Mouse (Mus musculus) liver, embryonic 16.5 days (tissue): Measurements from ENCODE around the gene Pigp. TPM values are rescaled to one million over a fixed set of nuclear protein-coding genes. Genes with fewer than 3 reads are reported as not detected.

Source experiments
- ATAC-seq: fragments of 200-750 bp; cut with Nextera tagmentation; 2 replicates; pipeline ENCODE4 v1.8.0; 2017; ENCODE audit warnings: low read depth, mild to moderate bottlenecking, moderate number of reproducible peaks, moderate library complexity
- H3K27ac ChIP-seq: fragments of 300-500 bp; sonication (generic); 2 replicates; pipeline ENCODE4 v1.5.1; 2014; ENCODE audit warnings: mild to moderate bottlenecking, low read length
- H3K27me3 ChIP-seq: fragments of 300-500 bp; sonication (generic); 2 replicates; pipeline ENCODE4 v1.6.1; 2014; ENCODE audit warnings: low read depth, low read length, mixed read lengths; ENCODE audit not compliant: control insufficient read depth, insufficient read depth
- H3K36me3 ChIP-seq: fragments of 300-500 bp; sonication (generic); 2 replicates; pipeline ENCODE4 v1.6.1; 2014; ENCODE audit warnings: mild to moderate bottlenecking; ENCODE audit not compliant: control insufficient read depth, insufficient read depth
- H3K4me1 ChIP-seq: fragments of 300-500 bp; sonication (generic); 2 replicates; pipeline ENCODE4 v1.6.1; 2014; ENCODE audit warnings: low read depth, low read length, mixed read lengths; ENCODE audit not compliant: control insufficient read depth
- H3K4me2 ChIP-seq: fragments of 300-500 bp; sonication (generic); 2 replicates; pipeline ENCODE4 v1.6.1; 2014; ENCODE audit warnings: low read depth, low read length, mixed read lengths
- H3K4me3 ChIP-seq: fragments of 300-500 bp; sonication (generic); 2 replicates; pipeline ENCODE4 v1.5.1; 2014; ENCODE audit warnings: low read depth, mild to moderate bottlenecking, low read length
- H3K9ac ChIP-seq: fragments of 300-500 bp; sonication (generic); 2 replicates; pipeline ENCODE4 v1.6.1; 2014; ENCODE audit warnings: low read depth, low read length
- H3K9me3 ChIP-seq: fragments of 300-500 bp; sonication (generic); replicated peaks from 2 replicates; pipeline ENCODE4 v1.6.1; 2016; ENCODE audit warnings: low read length; ENCODE audit not compliant: control insufficient read depth
- WGBS: fragments of 180-500 bp; shearing (Covaris S2); extraction: QIAGEN DNeasy Blood & Tissue Kit; methylation state at CpG from one replicate; pipeline ENCODE4 v1.1.7; 2014; ENCODE audit not compliant: insufficient replicate concordance; 5-methylcytosine and 5-hydroxymethylcytosine counted together
- polyA plus RNA-seq: library from polyadenylated mRNA; unstranded; fragments of >200 nt; fragmentation: Nextera tagmentation; extraction: Ambion mirVana; gene quantifications from 2 replicates; pipeline ENCODE4 v1.2.1, GENCODE M21; 2015

The Pigp gene
- polyA plus RNA-seq, result 47.5 and 47.6 TPM in 2 replicates

- no peaks in the 10 kb centered on the region for H3K27me3 ChIP-seq
- no peaks in the 10 kb centered on the region for H3K9me3 ChIP-seq
- peaks cover 11% of the 10 kb centered on the region for H3K4me1 ChIP-seq
- peak within 1 kb of the TSS; percentile 85 for H3K27ac ChIP-seq
- no peaks in the 10 kb centered on the region for H3K36me3 ChIP-seq
- under 1% methylated on average over 43 of the region's 43 CpGs for whole genome bisulfite sequencing
- H3K4me2 ChIP-seq, result peak within 1 kb of the TSS; percentile 97
- ATAC-seq, result peak; percentile 53
- peak within 1 kb of the TSS; percentile 84 for H3K4me3 ChIP-seq
- peak within 1 kb of the TSS; percentile 79 for H3K9ac ChIP-seq
These were observed at the start of gene Pigp for GRCm38 (mm10) chr16:94371301-94371931. Gene Pigp, minus strand, starts transcription at chr16:94371842.

DNA sequence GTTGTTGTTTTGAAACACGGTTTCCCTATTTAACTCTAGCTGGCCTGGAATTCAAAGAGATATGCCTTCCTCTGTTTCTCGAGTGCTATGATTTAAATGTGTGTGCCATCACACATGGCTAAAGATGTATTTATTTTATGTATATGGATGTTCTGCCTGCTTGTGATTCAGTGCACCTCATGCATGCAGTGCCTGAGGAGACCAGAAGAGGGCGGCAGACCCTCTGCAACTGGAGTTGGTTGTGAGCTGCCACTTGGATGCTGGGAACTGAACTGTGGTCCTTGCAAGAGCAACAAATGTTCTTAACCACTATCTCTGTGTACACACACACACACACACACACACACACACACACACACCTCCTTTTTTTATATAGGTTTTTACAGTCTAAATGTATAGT, 48.9 kb upstream of the Pigp start:
- H3K27me3 ChIP-seq, result no peaks in the 10 kb centered on the region
- peaks cover 2% of the 10 kb centered on the region; the same call in 1 of the 2 replicates for H3K9me3 ChIP-seq
- no peak overlapping the region for H3K4me2 ChIP-seq
- H3K9ac ChIP-seq, result no peak overlapping the region
- WGBS, result 76% methylated on average over 3 of the region's 3 CpGs
- H3K27ac ChIP-seq, result no peak overlapping the region
- H3K4me3 ChIP-seq, result no peak overlapping the region
- H3K36me3 ChIP-seq, result peaks cover 18% of the 10 kb centered on the region
- H3K4me1 ChIP-seq, result no peaks in the 10 kb centered on the region
- ATAC-seq, result no peak

DNA sequence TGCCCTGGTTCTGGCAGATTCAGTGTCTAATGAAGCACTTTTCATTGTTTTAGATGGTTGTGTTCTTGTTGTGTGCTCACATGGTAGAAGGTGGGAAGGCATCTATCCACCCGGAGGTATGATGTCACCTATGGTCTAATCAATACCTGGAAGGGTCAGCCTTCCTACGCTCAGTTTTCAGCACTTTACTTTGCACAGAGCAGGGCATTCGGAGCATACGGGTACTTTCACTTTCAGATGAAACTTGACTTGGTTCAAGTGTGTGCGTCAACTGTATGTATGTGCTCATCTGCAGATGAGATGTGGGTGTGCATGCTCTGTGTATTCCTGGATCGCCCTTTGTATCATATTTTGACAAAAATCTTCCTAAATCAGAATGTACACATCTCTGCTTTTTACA, 42.5 kb upstream of the Pigp start:
- H3K4me2 ChIP-seq, result no peak overlapping the region
- H3K9ac ChIP-seq, result no peak overlapping the region
- H3K4me3 ChIP-seq, result no peak overlapping the region
- 67% methylated on average over 6 of the region's 6 CpGs for WGBS
- H3K27me3 ChIP-seq, result no peaks in the 10 kb centered on the region
- no peaks in the 10 kb centered on the region for H3K4me1 ChIP-seq
- H3K27ac ChIP-seq, result no peak overlapping the region
- no peaks in the 10 kb centered on the region; the same call in 1 of the 2 replicates for H3K36me3 ChIP-seq
- no peaks in the 10 kb centered on the region for H3K9me3 ChIP-seq
- peak; percentile 24; the same call in 1 of the 2 replicates for ATAC-seq

DNA sequence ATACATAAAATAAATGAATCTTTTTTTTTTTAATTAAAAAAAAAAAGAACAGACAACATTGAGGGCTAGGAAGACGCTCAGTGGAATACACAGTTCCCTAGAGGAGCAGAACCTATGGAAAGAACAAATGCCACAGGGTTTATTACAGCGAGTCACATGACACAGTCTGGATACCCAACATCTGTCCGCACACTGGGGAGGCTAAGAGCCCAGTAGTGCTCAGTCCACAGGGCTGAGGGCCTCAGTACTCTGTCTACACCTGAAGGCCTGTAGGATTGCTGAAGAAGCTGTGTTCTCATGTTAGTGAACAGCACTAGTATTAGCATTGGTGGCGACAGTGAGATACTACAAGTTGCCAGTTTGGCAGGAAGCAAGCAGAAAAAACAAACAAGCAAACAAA, 41.1 kb upstream of the Pigp start:
- no peaks in the 10 kb centered on the region for H3K4me1 ChIP-seq
- no peak overlapping the region for H3K4me2 ChIP-seq
- H3K9ac ChIP-seq, result no peak overlapping the region
- no peaks in the 10 kb centered on the region; the same call in 1 of the 2 replicates for H3K36me3 ChIP-seq
- no peaks in the 10 kb centered on the region for H3K27me3 ChIP-seq
- no peak overlapping the region for H3K4me3 ChIP-seq
- no peak overlapping the region for H3K27ac ChIP-seq
- ATAC-seq, result no peak
- 75% methylated on average over 4 of the region's 4 CpGs for WGBS
- no peaks in the 10 kb centered on the region for H3K9me3 ChIP-seq

DNA sequence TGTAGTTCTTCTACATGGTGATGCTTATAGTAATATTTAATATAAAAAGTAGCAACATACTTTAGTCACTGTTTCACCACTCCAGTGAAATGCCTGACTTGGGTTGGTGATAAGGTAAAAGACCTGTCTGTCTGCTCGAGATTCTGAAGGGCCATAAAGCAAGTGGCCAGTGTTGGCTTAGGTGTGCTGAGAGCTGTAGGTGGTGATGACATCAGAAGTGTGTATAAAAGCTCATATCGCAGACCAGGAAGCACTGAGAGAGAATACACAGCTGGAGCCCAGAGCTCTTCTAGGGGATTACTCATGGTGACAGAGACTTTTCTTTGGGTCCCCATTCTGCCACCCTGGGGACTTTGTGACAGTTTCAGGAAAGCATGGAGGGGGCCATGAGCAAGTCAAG, 40.6 kb upstream of the Pigp start:
- WGBS, result 69% methylated on average over 2 of the region's 2 CpGs
- no peaks in the 10 kb centered on the region for H3K4me1 ChIP-seq
- no peaks in the 10 kb centered on the region; the same call in 1 of the 2 replicates for H3K36me3 ChIP-seq
- no peak for ATAC-seq
- H3K4me2 ChIP-seq, result no peak overlapping the region
- H3K9me3 ChIP-seq, result no peaks in the 10 kb centered on the region
- H3K9ac ChIP-seq, result no peak overlapping the region
- no peaks in the 10 kb centered on the region for H3K27me3 ChIP-seq
- no peak overlapping the region for H3K27ac ChIP-seq
- H3K4me3 ChIP-seq, result no peak overlapping the region

GRCm38 (mm10) chr16:94411287-94411686, 39.6 kb upstream of the Pigp start:
- WGBS, result 50% methylated on average over 3 of the region's 3 CpGs
- Histone ChIP-seq H3K4me3 (no peak overlapping the region), H3K9me3 (no peaks in the 10 kb centered on the region), H3K27me3 (no peaks in the 10 kb centered on the region), H3K9ac (no peak overlapping the region), H3K36me3 (no peaks in the 10 kb centered on the region; the same call in 1 of the 2 replicates), H3K4me1 (no peaks in the 10 kb centered on the region), H3K27ac (no peak overlapping the region), H3K4me2 (no peak overlapping the region)
- no peak for ATAC-seq

DNA sequence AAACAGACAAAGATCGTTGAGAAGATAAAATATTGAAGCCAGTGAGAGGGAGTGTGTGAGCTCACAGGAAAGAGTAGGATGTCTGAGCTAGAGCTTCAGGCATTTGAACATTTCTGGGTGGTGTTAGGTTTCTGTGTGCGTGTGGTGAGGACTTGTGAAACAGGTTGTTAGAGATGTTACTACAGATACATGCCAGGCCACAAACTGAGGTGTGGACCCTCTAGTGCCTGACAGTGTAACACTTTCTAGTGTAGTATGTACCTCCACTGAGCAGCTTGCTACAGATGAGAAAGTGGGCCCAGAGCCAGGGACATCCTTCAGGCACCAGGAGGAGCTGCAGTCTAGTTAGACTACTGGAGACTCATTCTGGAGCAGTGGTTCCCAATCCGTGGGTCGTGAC, 30.5 kb upstream of the Pigp start:
- Histone ChIP-seq H3K9ac (no peak overlapping the region), H3K27me3 (no peaks in the 10 kb centered on the region), H3K27ac (no peak overlapping the region), H3K4me2 (no peak overlapping the region), H3K36me3 (no peaks in the 10 kb centered on the region), H3K4me3 (no peak overlapping the region), H3K9me3 (no peaks in the 10 kb centered on the region), H3K4me1 (no peaks in the 10 kb centered on the region; the same call in 1 of the 2 replicates)
- 72% methylated on average over 4 of the region's 4 CpGs for WGBS
- no peak for ATAC-seq

GRCm38 (mm10) chr16:94401636-94402035, 30.0 kb upstream of the Pigp start:
- no peaks in the 10 kb centered on the region for H3K9me3 ChIP-seq
- no peaks in the 10 kb centered on the region; the same call in none of the 2 replicates for H3K4me1 ChIP-seq
- no peak overlapping the region for H3K4me3 ChIP-seq
- no peak overlapping the region for H3K9ac ChIP-seq
- WGBS, result 59% methylated on average over 2 of the region's 2 CpGs
- no peaks in the 10 kb centered on the region for H3K36me3 ChIP-seq
- H3K27me3 ChIP-seq, result no peaks in the 10 kb centered on the region
- H3K27ac ChIP-seq, result no peak overlapping the region
- no peak for ATAC-seq
- no peak overlapping the region for H3K4me2 ChIP-seq

DNA sequence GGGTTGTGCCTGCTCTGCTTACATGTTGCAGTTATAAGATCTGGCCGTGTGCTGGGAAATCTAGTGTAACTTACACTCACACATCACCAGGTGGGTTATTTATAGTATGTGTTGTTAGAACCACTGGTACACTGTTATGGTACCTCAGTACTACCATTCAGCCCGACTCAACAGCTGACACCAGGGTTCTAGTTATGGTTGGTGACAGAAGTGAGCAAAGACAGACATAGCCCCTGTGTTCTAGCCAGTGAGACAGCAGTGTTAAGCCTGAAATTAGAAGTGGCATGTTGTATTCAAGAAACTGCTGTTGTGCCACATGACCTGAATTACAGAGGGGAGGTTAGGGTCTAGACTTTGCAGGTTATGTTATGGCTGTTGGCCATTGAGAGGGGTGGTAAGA, 27.5 kb upstream of the Pigp start:
- WGBS, result 59% methylated on average over 2 of the region's 2 CpGs
- H3K4me3 ChIP-seq, result no peak overlapping the region
- no peaks in the 10 kb centered on the region for H3K27me3 ChIP-seq
- H3K27ac ChIP-seq, result no peak overlapping the region
- no peak for ATAC-seq
- no peak overlapping the region for H3K4me2 ChIP-seq
- H3K36me3 ChIP-seq, result no peaks in the 10 kb centered on the region
- H3K4me1 ChIP-seq, result no peaks in the 10 kb centered on the region; the same call in none of the 2 replicates
- no peaks in the 10 kb centered on the region for H3K9me3 ChIP-seq
- H3K9ac ChIP-seq, result no peak overlapping the region
